Mouse (Mus musculus) midbrain, embryonic 11.5 days (tissue): ENCODE results near the gene Selenof. TPM values are rescaled to one million over a fixed set of nuclear protein-coding genes. Genes with fewer than 3 reads are reported as not detected.

Experiments
- ATAC-seq: fragments of 200-750 bp; cut with Nextera tagmentation; 2 replicates; pipeline ENCODE4 v1.8.0; 2017; ENCODE audit warnings: moderate TSS enrichment, moderate library complexity; ENCODE audit not compliant: low FRiP score
- DNase-seq: peaks from one replicate; pipeline ENCODE4 v3.0.0; 2015; ENCODE audit warnings: low spot score; ENCODE audit errors: missing footprints
- H3K27ac ChIP-seq: fragments of 300-500 bp; sonication (generic); 2 replicates; pipeline ENCODE4 v1.5.1; 2014; ENCODE audit warnings: low read depth, low read length
- H3K27me3 ChIP-seq: fragments of 300-500 bp; sonication (generic); 2 replicates; pipeline ENCODE4 v1.6.1; 2014; ENCODE audit warnings: mild to moderate bottlenecking, low read length, moderate library complexity, mixed read lengths; ENCODE audit not compliant: control insufficient read depth, insufficient read depth
- H3K36me3 ChIP-seq: fragments of 300-500 bp; sonication (generic); 2 replicates; pipeline ENCODE4 v1.6.1; 2014; ENCODE audit warnings: mild to moderate bottlenecking, low read length, moderate library complexity, mixed read lengths; ENCODE audit not compliant: control insufficient read depth, insufficient read depth
- H3K4me1 ChIP-seq: fragments of 300-500 bp; sonication (generic); 2 replicates; pipeline ENCODE4 v1.6.1; 2014; ENCODE audit warnings: low read length; ENCODE audit not compliant: control insufficient read depth, insufficient read depth
- H3K4me2 ChIP-seq: fragments of 300-500 bp; sonication (generic); 2 replicates; pipeline ENCODE4 v1.6.1; 2014; ENCODE audit warnings: mild to moderate bottlenecking, moderate library complexity
- H3K4me3 ChIP-seq: fragments of 300-500 bp; sonication (generic); 2 replicates; pipeline ENCODE4 v1.5.1; 2014; ENCODE audit warnings: low read depth, low read length
- H3K9ac ChIP-seq: fragments of 300-500 bp; sonication (generic); 2 replicates; pipeline ENCODE4 v1.6.1; 2014; ENCODE audit warnings: low read length
- H3K9me3 ChIP-seq: fragments of 300-500 bp; sonication (generic); 2 replicates; pipeline ENCODE4 v1.6.1; 2016; ENCODE audit warnings: low read length; ENCODE audit not compliant: control insufficient read depth
- WGBS: fragments of 180-500 bp; shearing (Covaris S2); extraction: QIAGEN DNeasy Blood & Tissue Kit; methylation state at CpG from one replicate; pipeline ENCODE4 v1.1.7; 2014; 5-methylcytosine and 5-hydroxymethylcytosine counted together
- polyA plus RNA-seq: library from polyadenylated mRNA; unstranded; fragments of >200 nt; fragmentation: Nextera tagmentation; extraction: Ambion mirVana; gene quantifications from 2 replicates; pipeline ENCODE4 v1.2.1, GENCODE M21; 2014

Gene Selenof
- polyA plus RNA-seq, 1 experiment from 2014 or later, result 426 TPM

DNA sequence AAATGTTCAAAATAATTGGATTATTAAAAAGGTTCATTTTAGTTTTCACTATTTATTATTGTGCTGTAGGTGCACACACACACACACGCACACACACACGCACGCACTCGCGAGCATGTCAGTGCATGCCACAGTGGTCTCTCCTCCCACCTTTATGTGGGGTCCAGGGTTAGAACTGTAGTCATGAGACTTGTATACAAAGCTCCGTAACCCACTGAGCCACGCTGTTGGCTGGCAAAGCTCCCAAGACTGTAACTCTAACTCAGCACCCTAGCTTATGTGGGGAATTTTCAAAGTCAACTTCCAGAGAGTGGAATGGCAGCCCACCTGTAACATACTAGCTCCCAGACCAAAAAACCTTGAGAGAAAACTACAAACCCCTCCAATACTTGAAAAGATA, 25.0 kb upstream of the Selenof start:
- no peaks in the 10 kb centered on the region for H3K36me3 ChIP-seq
- no peaks in the 10 kb centered on the region for H3K9me3 ChIP-seq
- H3K4me3 ChIP-seq, result no peak overlapping the region
- no peak overlapping the region for H3K9ac ChIP-seq
- no peak overlapping the region for H3K4me2 ChIP-seq
- H3K27ac ChIP-seq, result no peak overlapping the region
- WGBS, result 90% methylated on average over 7 of the region's 7 CpGs
- H3K27me3 ChIP-seq, result no peaks in the 10 kb centered on the region
- DNase-seq, result no peak
- ATAC-seq, result no peak
- H3K4me1 ChIP-seq, result peaks cover 3% of the 10 kb centered on the region; the same call in 1 of the 2 replicates

GRCm38 (mm10) chr3:144545832-144546231, 24.3 kb upstream of the Selenof start:
- no peaks in the 10 kb centered on the region for H3K9me3 ChIP-seq
- DNase-seq (no peak), ATAC-seq (no peak)
- no peaks in the 10 kb centered on the region for H3K27me3 ChIP-seq
- no peak overlapping the region for H3K4me2 ChIP-seq
- WGBS, result 54% methylated on average over 4 of the region's 4 CpGs
- H3K4me3 ChIP-seq, result no peak overlapping the region
- H3K9ac ChIP-seq, result no peak overlapping the region
- peaks cover 3% of the 10 kb centered on the region; the same call in 1 of the 2 replicates for H3K4me1 ChIP-seq
- no peaks in the 10 kb centered on the region for H3K36me3 ChIP-seq
- no peak overlapping the region for H3K27ac ChIP-seq

GRCm38 (mm10) chr3:144546490-144546889, 23.6 kb upstream of the Selenof start:
- ATAC-seq, result no peak
- Histone ChIP-seq H3K27ac (no peak overlapping the region), H3K9me3 (no peaks in the 10 kb centered on the region), H3K9ac (no peak overlapping the region), H3K4me2 (no peak overlapping the region), H3K4me1 (peaks cover 3% of the 10 kb centered on the region; the same call in 1 of the 2 replicates), H3K27me3 (no peaks in the 10 kb centered on the region), H3K36me3 (no peaks in the 10 kb centered on the region), H3K4me3 (no peak overlapping the region)
- WGBS, result 70% methylated on average over 4 of the region's 4 CpGs
- DNase-seq, result no peak

- DNase-seq (no peak), ATAC-seq (no peak)
- no peak overlapping the region for H3K9ac ChIP-seq
- WGBS, result 89% methylated on average over 7 of the region's 7 CpGs
- no peak overlapping the region for H3K27ac ChIP-seq
- no peaks in the 10 kb centered on the region for H3K36me3 ChIP-seq
- peaks cover 3% of the 10 kb centered on the region; the same call in 1 of the 2 replicates for H3K4me1 ChIP-seq
- no peak overlapping the region for H3K4me2 ChIP-seq
- no peaks in the 10 kb centered on the region for H3K9me3 ChIP-seq
- H3K4me3 ChIP-seq, result no peak overlapping the region
- H3K27me3 ChIP-seq, result no peaks in the 10 kb centered on the region
Observed at GRCm38 (mm10) chr3:144548186-144548845, 21.8 kb upstream of the Selenof start.

- H3K4me2 ChIP-seq, result no peak overlapping the region
- no peak overlapping the region for H3K4me3 ChIP-seq
- no peaks in the 10 kb centered on the region for H3K9me3 ChIP-seq
- H3K36me3 ChIP-seq, result no peaks in the 10 kb centered on the region
- WGBS, result 92% methylated on average over 5 of the region's 5 CpGs
- no peak overlapping the region for H3K27ac ChIP-seq
- H3K9ac ChIP-seq, result no peak overlapping the region
- peaks cover 3% of the 10 kb centered on the region; the same call in 1 of the 2 replicates for H3K4me1 ChIP-seq
- no peaks in the 10 kb centered on the region for H3K27me3 ChIP-seq
- ATAC-seq (no peak), DNase-seq (no peak)
Observed at GRCm38 (mm10) chr3:144550036-144550435, 20.1 kb upstream of the Selenof start.

DNA sequence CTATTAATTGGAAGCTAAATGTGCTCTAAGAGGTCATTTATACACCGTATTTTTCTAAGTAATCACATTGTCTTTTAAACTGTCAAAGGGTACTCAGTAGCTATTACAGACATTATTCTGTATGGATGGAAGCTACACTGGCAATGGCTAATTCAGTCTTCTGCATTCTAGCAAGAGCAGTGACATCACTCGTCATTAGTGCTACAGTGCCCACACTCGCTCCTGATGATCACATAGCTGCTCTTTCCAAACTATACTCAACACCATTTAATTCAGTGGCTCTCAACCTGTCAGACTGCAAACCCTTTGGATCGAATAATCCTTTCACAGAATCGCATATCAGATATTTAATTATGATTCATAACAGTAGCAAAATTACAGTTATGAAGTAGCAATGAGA, 19.4 kb upstream of the Selenof start:
- H3K4me2 ChIP-seq, result no peak overlapping the region
- WGBS, result 92% methylated on average over 5 of the region's 5 CpGs
- H3K4me3 ChIP-seq, result no peak overlapping the region
- no peak for ATAC-seq
- H3K27me3 ChIP-seq, result no peaks in the 10 kb centered on the region
- no peak for DNase-seq
- no peaks in the 10 kb centered on the region for H3K9me3 ChIP-seq
- H3K36me3 ChIP-seq, result no peaks in the 10 kb centered on the region
- no peak overlapping the region for H3K27ac ChIP-seq
- no peak overlapping the region for H3K9ac ChIP-seq
- peaks cover 3% of the 10 kb centered on the region; the same call in 1 of the 2 replicates for H3K4me1 ChIP-seq

DNA sequence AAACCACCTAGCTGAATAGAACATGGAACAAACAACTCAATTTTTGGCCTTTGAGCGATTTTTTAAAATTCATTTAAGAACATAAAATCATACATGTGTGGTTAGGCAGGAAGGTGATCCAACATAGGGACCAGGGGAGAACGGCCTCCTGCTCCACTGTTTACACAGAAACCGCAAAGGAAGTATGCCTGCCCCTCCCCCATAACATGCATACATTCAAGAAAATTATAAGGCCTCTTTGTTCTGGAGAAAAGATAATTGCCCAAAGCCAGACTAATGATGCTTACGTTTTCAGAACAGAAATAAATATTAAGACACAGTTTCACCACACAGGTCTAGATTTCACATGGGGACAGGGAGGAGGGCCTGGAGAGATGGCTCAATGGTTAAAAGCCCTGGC, 18.7 kb upstream of the Selenof start:
- H3K4me3 ChIP-seq, result no peak overlapping the region
- DNase-seq (no peak), ATAC-seq (no peak)
- H3K4me1 ChIP-seq, result peaks cover 1% of the 10 kb centered on the region
- H3K36me3 ChIP-seq, result no peaks in the 10 kb centered on the region
- H3K4me2 ChIP-seq, result no peak overlapping the region
- H3K27ac ChIP-seq, result no peak overlapping the region
- H3K27me3 ChIP-seq, result no peaks in the 10 kb centered on the region
- H3K9ac ChIP-seq, result no peak overlapping the region
- no peaks in the 10 kb centered on the region for H3K9me3 ChIP-seq
- 80% methylated on average over 4 of the region's 4 CpGs for WGBS

GRCm38 (mm10) chr3:144553942-144554341, 16.2 kb upstream of the Selenof start:
- WGBS, result 49% methylated on average over 7 of the region's 7 CpGs
- H3K4me2 ChIP-seq, result no peak overlapping the region
- H3K27me3 ChIP-seq, result no peaks in the 10 kb centered on the region
- no peaks in the 10 kb centered on the region for H3K9me3 ChIP-seq
- H3K4me1 ChIP-seq, result peaks cover 17% of the 10 kb centered on the region
- H3K36me3 ChIP-seq, result no peaks in the 10 kb centered on the region
- ATAC-seq, result no peak
- H3K4me3 ChIP-seq, result no peak overlapping the region
- no peak overlapping the region for H3K9ac ChIP-seq
- H3K27ac ChIP-seq, result no peak overlapping the region
- DNase-seq, result no peak

DNA sequence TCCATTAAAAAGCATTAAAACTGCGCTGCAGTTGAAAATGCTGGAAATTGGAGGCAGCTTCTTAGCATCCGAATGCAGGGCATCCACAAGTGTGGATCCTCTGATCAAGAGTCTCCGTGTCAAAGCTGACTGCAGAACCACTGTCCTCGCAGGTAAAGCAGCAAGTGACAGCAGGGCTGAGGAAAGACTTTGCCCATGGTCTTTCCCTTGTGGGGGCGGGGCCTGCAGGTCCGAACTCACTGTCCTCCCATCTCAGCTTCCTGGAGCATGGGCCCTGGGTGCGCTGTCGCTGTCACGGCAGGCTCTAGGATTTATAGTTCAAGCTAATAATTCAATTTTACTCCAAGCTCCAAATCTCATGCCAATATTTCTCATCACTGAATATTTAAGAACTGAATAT, 15.6 kb upstream of the Selenof start:
- ATAC-seq (no peak), DNase-seq (no peak)
- no peak overlapping the region for H3K9ac ChIP-seq
- peaks cover 17% of the 10 kb centered on the region for H3K4me1 ChIP-seq
- no peak overlapping the region for H3K4me3 ChIP-seq
- H3K27ac ChIP-seq, result no peak overlapping the region
- H3K9me3 ChIP-seq, result no peaks in the 10 kb centered on the region
- H3K36me3 ChIP-seq, result no peaks in the 10 kb centered on the region
- no peak overlapping the region for H3K4me2 ChIP-seq
- no peaks in the 10 kb centered on the region for H3K27me3 ChIP-seq
- 67% methylated on average over 9 of the region's 9 CpGs for WGBS
